Mouse (Mus musculus) MEL-GATA-1-ER (cell line): ENCODE measurements around the gene Rab11fip4.
A peak's percentile ranks its signal among the peaks of the same experiment; 100 is the strongest.

ENCODE experiments used
- DNase-seq: peaks from one replicate; pipeline ENCODE4 v3.0.0-alpha.2; 2012; ENCODE audit warnings: low read depth; ENCODE audit errors: extremely low read depth

Gene Rab11fip4

GRCm38 (mm10) chr11:79613711-79614110, 22.7 kb downstream of the Rab11fip4 start:
- DNase-seq: no peak

- DNase-seq: no peak
Observed at GRCm38 (mm10) chr11:79614880-79615279, 23.9 kb downstream of the Rab11fip4 start.

GRCm38 (mm10) chr11:79615871-79616270, 24.9 kb downstream of the Rab11fip4 start:
- DNase-seq: no peak

- DNase-seq: no peak
Observed at GRCm38 (mm10) chr11:79617991-79618390, 27.0 kb downstream of the Rab11fip4 start.

- DNase-seq: peak; percentile 91
Observed at GRCm38 (mm10) chr11:79623029-79623428, 32.0 kb downstream of the Rab11fip4 start.

GRCm38 (mm10) chr11:79624801-79625302, 33.8 kb downstream of the Rab11fip4 start:
- DNase-seq: no peak

- DNase-seq: no peak
Observed at GRCm38 (mm10) chr11:79628716-79629115, 37.7 kb downstream of the Rab11fip4 start.

GRCm38 (mm10) chr11:79629752-79630374, 38.9 kb downstream of the Rab11fip4 start:
- DNase-seq: no peak

- DNase-seq: no peak
Observed at GRCm38 (mm10) chr11:79630521-79630920, 39.5 kb downstream of the Rab11fip4 start.

- no peak for DNase-seq
Observed at GRCm38 (mm10) chr11:79633366-79633765, 42.4 kb downstream of the Rab11fip4 start.

- DNase-seq: no peak
Observed at GRCm38 (mm10) chr11:79635661-79636449, 44.8 kb downstream of the Rab11fip4 start.

GRCm38 (mm10) chr11:79636481-79636880, 45.5 kb downstream of the Rab11fip4 start:
- no peak for DNase-seq

GRCm38 (mm10) chr11:79638691-79639090, 47.7 kb downstream of the Rab11fip4 start:
- no peak for DNase-seq

- peak; percentile 37 for DNase-seq
Observed at GRCm38 (mm10) chr11:79640940-79641733, 50.1 kb downstream of the Rab11fip4 start.

- no peak for DNase-seq
Observed at GRCm38 (mm10) chr11:79643730-79644129, 52.7 kb downstream of the Rab11fip4 start.

- DNase-seq: no peak
Observed at GRCm38 (mm10) chr11:79644717-79645191, 53.7 kb downstream of the Rab11fip4 start.

GRCm38 (mm10) chr11:79646026-79646425, 55.0 kb downstream of the Rab11fip4 start:
- DNase-seq: no peak

GRCm38 (mm10) chr11:79646467-79647070, 55.6 kb downstream of the Rab11fip4 start:
- no peak for DNase-seq

- DNase-seq: no peak
Observed at GRCm38 (mm10) chr11:79647071-79647501, 56.1 kb downstream of the Rab11fip4 start.

- no peak for DNase-seq
Observed at GRCm38 (mm10) chr11:79650359-79650835, 59.4 kb downstream of the Rab11fip4 start.

GRCm38 (mm10) chr11:79652257-79652656, 61.2 kb downstream of the Rab11fip4 start:
- no peak for DNase-seq
